Mouse (Mus musculus): Measurements from ENCODE around the gene Dbh. TPM values are rescaled to one million over a fixed set of nuclear protein-coding genes. Genes with fewer than 3 reads are reported as not detected.

Dbh gene
- polyA plus RNA-seq, 1 experiment from 2014 or later, result 0.80 TPM

DNA sequence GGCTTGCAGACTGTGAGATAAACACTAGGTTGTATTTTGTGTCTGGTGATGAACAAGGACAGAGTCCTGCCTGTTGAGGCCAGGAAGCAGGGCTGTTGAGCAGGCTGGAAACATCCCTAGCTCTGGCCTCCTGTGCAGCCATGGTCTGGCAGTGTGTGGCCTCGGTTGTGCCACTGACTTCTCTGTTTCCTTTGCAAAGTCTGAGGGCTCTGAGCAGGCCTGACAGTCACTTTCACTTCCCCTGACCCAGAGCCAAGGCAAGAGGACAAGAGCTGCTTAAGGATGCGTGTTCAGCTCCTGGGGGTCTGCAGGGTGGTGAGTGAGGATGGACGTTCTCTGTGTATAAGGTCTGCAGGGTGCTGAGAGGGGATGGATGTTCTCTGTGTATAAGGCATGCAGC lies 36.0 kb upstream of the Dbh start:
- Histone ChIP-seq H3K27ac (ENCODE audit: low read length) (no peak overlapping the region), H3K36me3 (ENCODE audit: control insufficient read depth, insufficient read depth) (no peaks in the 10 kb centered on the region), H3K4me3 (ENCODE audit: low read length) (no peak overlapping the region), H3K27me3 (ENCODE audit: control insufficient read depth, insufficient read depth, low read length) (peaks cover 4% of the 10 kb centered on the region; the same call in 1 of the 2 replicates), H3K4me2 (ENCODE audit: low read depth, low read length) (no peak overlapping the region), H3K9me3 (replicated peaks; ENCODE audit: control insufficient read depth, low read length) (peaks cover 3% of the 10 kb centered on the region; the same call in 1 of the 2 replicates), H3K9ac (ENCODE audit: low read length) (no peak overlapping the region), H3K4me1 (ENCODE audit: control insufficient read depth, insufficient read depth, low read length) (peaks cover 5% of the 10 kb centered on the region)
- 60% methylated on average over 3 of the region's 3 CpGs for WGBS
- ATAC-seq (replicated peaks; ENCODE audit: extremely low read depth, insufficient read depth, low FRiP score), result no peak

DNA sequence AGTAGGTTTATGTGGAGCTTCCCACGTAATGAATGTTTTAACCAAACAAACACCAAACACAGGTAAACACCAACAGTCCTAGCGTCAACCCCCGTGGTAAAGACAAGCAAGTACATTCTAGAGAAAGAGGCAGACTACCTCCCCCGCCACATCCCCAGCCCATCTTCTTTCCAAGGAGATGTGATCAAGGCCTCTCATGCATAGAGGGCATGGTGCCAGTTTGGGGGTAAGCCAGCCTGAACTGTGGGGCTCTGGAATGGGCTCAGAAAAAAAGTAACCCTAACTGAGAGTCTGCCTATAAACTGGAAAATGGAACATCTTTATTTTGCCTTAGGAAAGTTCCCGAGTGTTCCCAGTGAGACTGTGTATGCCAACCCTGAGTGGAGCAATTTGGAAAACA lies 29.1 kb upstream of the Dbh start:
- Histone ChIP-seq H3K4me1 (ENCODE audit: control insufficient read depth, insufficient read depth, low read length) (no peaks in the 10 kb centered on the region), H3K4me2 (ENCODE audit: low read depth, low read length) (no peak overlapping the region), H3K27ac (ENCODE audit: low read length) (no peak overlapping the region), H3K27me3 (ENCODE audit: control insufficient read depth, insufficient read depth, low read length) (peaks cover 21% of the 10 kb centered on the region), H3K9me3 (replicated peaks; ENCODE audit: control insufficient read depth, low read length) (no peaks in the 10 kb centered on the region), H3K4me3 (ENCODE audit: low read length) (no peak overlapping the region), H3K36me3 (ENCODE audit: control insufficient read depth, insufficient read depth) (no peaks in the 10 kb centered on the region), H3K9ac (ENCODE audit: low read length) (no peak overlapping the region)
- ATAC-seq (replicated peaks; ENCODE audit: extremely low read depth, insufficient read depth, low FRiP score), result no peak
- WGBS, result 72% methylated on average over 5 of the region's 5 CpGs

DNA sequence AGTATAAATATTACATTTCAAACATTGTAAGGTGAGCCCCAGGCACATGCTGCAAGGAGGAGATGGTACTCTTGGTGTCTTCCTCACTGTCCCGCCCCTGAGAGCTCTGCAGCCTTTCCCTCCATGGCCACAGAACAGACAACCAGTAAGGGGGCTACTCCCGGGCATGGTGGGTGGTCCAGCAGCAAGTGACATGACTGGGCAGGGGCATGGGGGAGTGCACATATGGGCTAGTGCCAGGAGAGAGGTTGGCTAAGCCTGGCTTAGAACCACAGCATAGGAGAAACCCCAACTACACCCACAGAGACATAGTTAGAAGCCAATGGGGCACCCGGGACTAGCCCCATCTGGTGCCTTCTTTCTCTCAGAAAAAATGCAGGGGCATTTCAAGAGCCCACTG lies 28.7 kb upstream of the Dbh start:
- peaks cover 22% of the 10 kb centered on the region for H3K27me3 ChIP-seq (ENCODE audit: control insufficient read depth, insufficient read depth, low read length)
- 51% methylated on average over 3 of the region's 3 CpGs for WGBS

DNA sequence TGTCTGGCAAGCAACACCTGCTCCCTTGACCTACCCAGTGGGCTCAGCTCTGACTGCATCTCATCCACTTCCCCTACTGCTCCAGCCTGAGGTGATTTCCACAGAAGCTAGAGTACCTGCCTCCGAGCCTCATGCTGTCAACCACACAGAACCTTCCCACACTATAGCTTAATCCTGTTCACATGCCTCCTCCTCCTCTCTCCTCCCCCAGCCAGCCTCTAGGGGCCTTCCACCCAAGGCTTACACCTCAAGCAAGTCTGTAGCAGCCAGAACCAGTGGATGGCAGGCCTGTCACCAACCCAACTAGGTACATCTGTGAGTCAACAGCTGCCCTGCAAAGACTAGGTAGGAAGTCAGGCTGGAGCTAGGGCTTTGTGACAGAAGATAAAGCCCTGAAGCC lies 28.2 kb upstream of the Dbh start:
- Histone ChIP-seq H3K9me3 (replicated peaks; ENCODE audit: control insufficient read depth, low read length) (no peaks in the 10 kb centered on the region), H3K4me3 (ENCODE audit: low read length) (no peak overlapping the region), H3K27ac (ENCODE audit: low read length) (no peak overlapping the region), H3K4me1 (ENCODE audit: control insufficient read depth, insufficient read depth, low read length) (no peaks in the 10 kb centered on the region), H3K4me2 (ENCODE audit: low read depth, low read length) (no peak overlapping the region), H3K27me3 (ENCODE audit: control insufficient read depth, insufficient read depth, low read length) (peaks cover 26% of the 10 kb centered on the region), H3K9ac (ENCODE audit: low read length) (no peak overlapping the region), H3K36me3 (ENCODE audit: control insufficient read depth, insufficient read depth) (no peaks in the 10 kb centered on the region)
- ATAC-seq (replicated peaks; ENCODE audit: extremely low read depth, insufficient read depth, low FRiP score), result no peak
- 71% methylated on average over 1 of the region's 1 CpGs for WGBS

More for the DNA sequence above, 28.7 kb upstream of the Dbh start:
- H3K9ac ChIP-seq (ENCODE audit: low read length), result no peak overlapping the region
- no peaks in the 10 kb centered on the region for H3K36me3 ChIP-seq (ENCODE audit: control insufficient read depth, insufficient read depth)
- no peaks in the 10 kb centered on the region for H3K9me3 ChIP-seq (replicated peaks; ENCODE audit: control insufficient read depth, low read length)
- H3K4me2 ChIP-seq (ENCODE audit: low read depth, low read length), result no peak overlapping the region
- ATAC-seq (replicated peaks; ENCODE audit: extremely low read depth, insufficient read depth, low FRiP score), result no peak
- H3K27ac ChIP-seq (ENCODE audit: low read length), result no peak overlapping the region
- H3K4me3 ChIP-seq (ENCODE audit: low read length), result no peak overlapping the region
- H3K4me1 ChIP-seq (ENCODE audit: control insufficient read depth, insufficient read depth, low read length), result no peaks in the 10 kb centered on the region

- H3K9me3 ChIP-seq (replicated peaks; ENCODE audit: control insufficient read depth, low read length), result no peaks in the 10 kb centered on the region
- no peak overlapping the region for H3K4me2 ChIP-seq (ENCODE audit: low read depth, low read length)
- H3K4me1 ChIP-seq (ENCODE audit: control insufficient read depth, insufficient read depth, low read length), result no peaks in the 10 kb centered on the region
- H3K4me3 ChIP-seq (ENCODE audit: low read length), result no peak overlapping the region
- H3K36me3 ChIP-seq (ENCODE audit: control insufficient read depth, insufficient read depth), result no peaks in the 10 kb centered on the region
- no peak for ATAC-seq (replicated peaks; ENCODE audit: extremely low read depth, insufficient read depth, low FRiP score)
- no peak overlapping the region for H3K9ac ChIP-seq (ENCODE audit: low read length)
- WGBS, result 49% methylated on average over 4 of the region's 4 CpGs
- peaks cover 39% of the 10 kb centered on the region for H3K27me3 ChIP-seq (ENCODE audit: control insufficient read depth, insufficient read depth, low read length)
- H3K27ac ChIP-seq (ENCODE audit: low read length), result no peak overlapping the region
Measured at GRCm38 (mm10) chr2:27138356-27138755, 26.7 kb upstream of the Dbh start.

- H3K4me1 ChIP-seq (ENCODE audit: control insufficient read depth, insufficient read depth, low read length), result no peaks in the 10 kb centered on the region
- H3K9me3 ChIP-seq (replicated peaks; ENCODE audit: control insufficient read depth, low read length), result no peaks in the 10 kb centered on the region
- peaks cover 40% of the 10 kb centered on the region for H3K27me3 ChIP-seq (ENCODE audit: control insufficient read depth, insufficient read depth, low read length)
- peak within 1 kb of the TSS; percentile 88 for H3K4me2 ChIP-seq (ENCODE audit: low read depth, low read length)
- 1% methylated on average over 61 of the region's 62 CpGs for WGBS
- no peak within 1 kb of the TSS for H3K27ac ChIP-seq (ENCODE audit: low read length)
- H3K4me3 ChIP-seq (ENCODE audit: low read length), result peak within 1 kb of the TSS; percentile 53
- H3K36me3 ChIP-seq (ENCODE audit: control insufficient read depth, insufficient read depth), result no peaks in the 10 kb centered on the region
- ATAC-seq (replicated peaks; ENCODE audit: extremely low read depth, insufficient read depth, low FRiP score), result peak; percentile 79
- peak within 1 kb of the TSS; percentile 67 for H3K9ac ChIP-seq (ENCODE audit: low read length)
Measured at GRCm38 (mm10) chr2:27141950-27142693, 22.9 kb upstream of the Dbh start, which contains the start of gene Fam163b. Gene Fam163b, minus strand, starts transcription at chr2:27142491.

DNA sequence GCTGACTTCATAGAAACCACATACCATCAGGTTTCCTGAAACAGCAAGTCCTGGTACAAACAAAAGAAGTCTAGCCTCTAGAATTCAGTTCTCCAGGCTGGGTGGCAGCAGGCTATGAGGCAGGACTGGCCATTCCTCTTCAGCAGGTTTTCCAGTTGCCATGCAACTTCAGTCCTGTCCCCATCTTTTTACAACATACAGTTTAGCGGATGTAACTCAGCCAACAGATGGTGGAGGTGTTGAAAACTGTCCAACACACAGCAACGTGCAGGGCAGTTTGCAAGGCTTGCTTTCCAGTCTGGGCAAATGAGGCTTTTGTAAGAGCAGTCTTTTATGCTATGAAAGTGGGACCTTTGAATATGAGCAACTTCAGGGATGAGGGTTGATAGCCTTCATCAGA lies 20.1 kb upstream of the Dbh start:
- H3K36me3 ChIP-seq (ENCODE audit: control insufficient read depth, insufficient read depth), result no peaks in the 10 kb centered on the region
- H3K27ac ChIP-seq (ENCODE audit: low read length), result no peak overlapping the region
- no peak overlapping the region for H3K9ac ChIP-seq (ENCODE audit: low read length)
- peaks cover 6% of the 10 kb centered on the region for H3K4me1 ChIP-seq (ENCODE audit: control insufficient read depth, insufficient read depth, low read length)
- peaks cover 31% of the 10 kb centered on the region for H3K27me3 ChIP-seq (ENCODE audit: control insufficient read depth, insufficient read depth, low read length)
- no peak overlapping the region for H3K4me3 ChIP-seq (ENCODE audit: low read length)
- no peaks in the 10 kb centered on the region for H3K9me3 ChIP-seq (replicated peaks; ENCODE audit: control insufficient read depth, low read length)
- ATAC-seq (replicated peaks; ENCODE audit: extremely low read depth, insufficient read depth, low FRiP score), result no peak
- no peak overlapping the region for H3K4me2 ChIP-seq (ENCODE audit: low read depth, low read length)
- WGBS, result 43% methylated on average over 2 of the region's 2 CpGs

DNA sequence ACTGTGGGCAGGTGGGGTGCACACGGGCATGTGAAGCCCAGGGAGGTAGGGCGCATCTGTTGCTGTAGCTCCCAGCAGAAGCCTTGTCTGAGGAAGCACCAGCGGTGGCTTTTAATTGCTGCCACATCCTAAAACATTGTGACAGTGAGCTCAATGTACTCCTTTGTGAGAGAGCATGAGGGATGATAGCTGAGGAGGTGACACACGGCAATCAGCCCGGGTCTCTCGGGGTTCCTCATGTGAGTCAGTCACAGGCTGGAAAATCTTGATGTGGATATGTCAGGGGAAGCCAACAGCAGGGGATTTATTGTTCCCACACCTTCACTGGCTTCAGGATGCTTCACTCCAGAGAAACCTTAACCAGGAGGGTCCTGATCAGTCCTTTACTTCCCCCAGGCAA lies 18.2 kb upstream of the Dbh start:
- H3K9me3 ChIP-seq (replicated peaks; ENCODE audit: control insufficient read depth, low read length), result no peaks in the 10 kb centered on the region
- no peak overlapping the region for H3K9ac ChIP-seq (ENCODE audit: low read length)
- H3K4me1 ChIP-seq (ENCODE audit: control insufficient read depth, insufficient read depth, low read length), result peaks cover 6% of the 10 kb centered on the region
- no peak overlapping the region for H3K4me3 ChIP-seq (ENCODE audit: low read length)
- H3K27me3 ChIP-seq (ENCODE audit: control insufficient read depth, insufficient read depth, low read length), result peaks cover 23% of the 10 kb centered on the region
- no peak overlapping the region for H3K4me2 ChIP-seq (ENCODE audit: low read depth, low read length)
- H3K27ac ChIP-seq (ENCODE audit: low read length), result no peak overlapping the region
- no peak for ATAC-seq (replicated peaks; ENCODE audit: extremely low read depth, insufficient read depth, low FRiP score)
- 82% methylated on average over 6 of the region's 6 CpGs for WGBS
- no peaks in the 10 kb centered on the region for H3K36me3 ChIP-seq (ENCODE audit: control insufficient read depth, insufficient read depth)

- H3K4me1 ChIP-seq (ENCODE audit: control insufficient read depth, insufficient read depth, low read length), result peaks cover 6% of the 10 kb centered on the region
- no peaks in the 10 kb centered on the region for H3K36me3 ChIP-seq (ENCODE audit: control insufficient read depth, insufficient read depth)
- WGBS, result 16% methylated on average over 2 of the region's 2 CpGs
- no peak overlapping the region for H3K27ac ChIP-seq (ENCODE audit: low read length)
- H3K27me3 ChIP-seq (ENCODE audit: control insufficient read depth, insufficient read depth, low read length), result peaks cover 6% of the 10 kb centered on the region; the same call in 1 of the 2 replicates
- no peak overlapping the region for H3K4me3 ChIP-seq (ENCODE audit: low read length)
- no peaks in the 10 kb centered on the region for H3K9me3 ChIP-seq (replicated peaks; ENCODE audit: control insufficient read depth, low read length)
- no peak overlapping the region for H3K9ac ChIP-seq (ENCODE audit: low read length)
- no peak for ATAC-seq (replicated peaks; ENCODE audit: extremely low read depth, insufficient read depth, low FRiP score)
- no peak overlapping the region for H3K4me2 ChIP-seq (ENCODE audit: low read depth, low read length)
Measured at GRCm38 (mm10) chr2:27149457-27149856, 15.6 kb upstream of the Dbh start.

Measured in heart, embryonic 16.5 days (tissue).